In the genomic region with DNA sequence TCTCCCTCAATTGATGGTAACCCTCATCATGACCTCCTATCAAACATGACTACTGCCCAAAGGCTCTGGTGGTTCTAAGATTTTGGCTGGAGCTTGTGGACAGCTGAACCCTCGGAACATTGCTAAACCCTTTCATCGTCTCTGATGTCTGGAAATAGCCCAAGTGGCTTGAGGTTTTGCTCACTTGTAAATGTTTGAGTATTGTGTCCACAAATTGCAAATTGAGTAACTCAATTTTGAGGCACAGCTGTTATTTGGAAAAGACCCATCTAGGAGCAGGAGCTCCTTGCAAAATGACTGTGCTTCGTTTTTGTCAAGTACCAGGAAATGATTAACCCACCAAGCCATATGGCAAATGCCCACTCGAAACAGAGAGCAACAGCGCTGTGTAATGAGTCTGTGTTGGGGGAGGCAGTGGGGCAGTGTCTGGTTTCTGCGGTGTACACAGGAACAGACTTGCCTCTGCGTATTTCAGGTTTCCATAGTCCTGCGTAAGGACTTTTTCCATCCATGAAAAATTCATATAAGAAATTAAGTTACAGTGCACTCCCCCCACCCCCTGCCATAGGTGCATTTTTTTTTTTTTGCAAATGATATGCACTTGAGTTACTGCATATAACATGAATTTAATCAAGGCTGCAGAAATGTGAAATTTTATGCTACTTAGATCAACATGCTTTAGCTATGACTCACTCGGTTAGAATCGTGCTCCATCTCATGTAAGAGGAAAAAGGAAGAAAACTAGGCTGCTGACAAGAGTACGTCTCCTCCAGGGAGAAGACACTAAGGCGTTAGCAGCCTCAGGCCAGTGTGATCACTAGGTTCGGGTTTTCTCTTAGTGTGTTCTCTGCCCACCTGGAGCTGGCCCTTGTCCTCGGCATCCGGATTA, we compare ENCODE assay signal across 14 mouse cellular contexts. TPM values are rescaled to one million over a fixed set of nuclear protein-coding genes. Genes with fewer than 3 reads are reported as not detected.
DNase-seq lines count a peak whose midpoint lies in the region; ATAC-seq and TF ChIP-seq lines count a peak whose summit lies in the region.
"Had no signal": no experiment of that assay in that cellular context is flagged by ENCODE, and none has a peak within 500 bp of the region (broad histone marks: within the 10 kb centered on the region; RNA-seq: fewer than 3 reads in every experiment).

No protein-coding gene starts in this region.

- H3K4me3 ChIP-seq in embryonic facial prominence, embryonic 12.5 days, result no peak overlapping the region
- H3K4me3 ChIP-seq in embryonic facial prominence, embryonic 10.5 days, result no peak overlapping the region
- no peak overlapping the region for H3K4me3 ChIP-seq in left cerebral cortex, adult 2 months
- H3K4me3 ChIP-seq: gastrocnemius, adult 2 months; intestine, embryonic 15.5 days; liver, embryonic 13.5 days; midbrain, embryonic 10.5 days had no signal

- no peaks in the 10 kb centered on the region for H3K9me3 ChIP-seq in embryonic facial prominence, embryonic 12.5 days
- H3K9me3 ChIP-seq in embryonic facial prominence, embryonic 10.5 days, result no peaks in the 10 kb centered on the region
- H3K9me3 ChIP-seq: intestine, embryonic 15.5 days; liver, embryonic 13.5 days; midbrain, embryonic 10.5 days had no signal

- 0 out of 2 replicates have a peak, but pooled peaks cover 7% of the 10 kb centered on the region for H3K4me1 ChIP-seq in embryonic facial prominence, embryonic 12.5 days
- 0 out of 2 replicates have a peak, but pooled peaks cover 4% of the 10 kb centered on the region for H3K4me1 ChIP-seq in embryonic facial prominence, embryonic 10.5 days
- H3K4me1 ChIP-seq: midbrain, embryonic 10.5 days had no signal

- no peak overlapping the region for H3K4me2 ChIP-seq in embryonic facial prominence, embryonic 12.5 days (replicated peaks)
- H3K4me2 ChIP-seq: intestine, embryonic 15.5 days; liver, embryonic 13.5 days had no signal

- H3K9ac ChIP-seq in embryonic facial prominence, embryonic 12.5 days, result no peak overlapping the region
- H3K9ac ChIP-seq: intestine, embryonic 15.5 days; liver, embryonic 13.5 days had no signal

- WGBS in embryonic facial prominence, embryonic 12.5 days, result 54% methylated on average over 15 of the region's 15 CpGs
- WGBS in embryonic facial prominence, embryonic 10.5 days, result 83% methylated on average over 15 of the region's 15 CpGs

- intact Hi-C loops in left cerebral cortex, adult 2 months (cut with DNase I), result loop anchor here (2.0 to 5.0 kb wide), 2 partner anchors 37 to 64 kb away; no protein-coding TSS in a partner anchor

- H3K27ac ChIP-seq in embryonic facial prominence, embryonic 12.5 days, result peak overlapping the region; percentile 69
- H3K27ac ChIP-seq in embryonic facial prominence, embryonic 10.5 days (replicated peaks), result no peak overlapping the region
- peak overlapping the region; percentile 57; the same call in 1 of the 2 replicates for H3K27ac ChIP-seq in left cerebral cortex, adult 2 months
- H3K27ac ChIP-seq: gastrocnemius, adult 2 months; intestine, embryonic 15.5 days; liver, embryonic 13.5 days; midbrain, embryonic 10.5 days had no signal

- no peaks in the 10 kb centered on the region for H3K36me3 ChIP-seq in embryonic facial prominence, embryonic 12.5 days
- H3K36me3 ChIP-seq in embryonic facial prominence, embryonic 10.5 days (replicated peaks), result no peaks in the 10 kb centered on the region
- H3K36me3 ChIP-seq: intestine, embryonic 15.5 days; midbrain, embryonic 10.5 days had no signal

- no peak for ATAC-seq in embryonic facial prominence, embryonic 12.5 days (ENCODE audit: insufficient number of reproducible peaks, insufficient read depth, low FRiP score, low TSS enrichment)
- ATAC-seq: intestine, embryonic 15.5 days had no signal

- DNase-seq in embryonic facial prominence, embryonic 10.5 days (ENCODE audit: low spot score), result no peak
- peak; percentile 23 to 42 for DNase-seq in left cerebral cortex, adult 2 months (ENCODE audit: extremely low spot score in 1 of 2, low spot score in 2 of 2)
- no peak for DNase-seq in left cerebral cortex, adult 11 months (ENCODE audit: low spot score)
- DNase-seq in brain, adult 2 months (ENCODE audit: low read depth, low spot score), result peak; percentile 77
- DNase-seq in lung, postnatal 10 days, result peak; percentile 54
- no peak for DNase-seq in cerebellum, adult 9-11 months
- DNase-seq in thymus, adult 18-20 months, result no peak
- DNase-seq: adrenal gland, adult 8-10 months; cerebellum, adult 18-20 months; gastrocnemius, adult 2 months; liver, embryonic 13.5 days had no signal

- no peaks in the 10 kb centered on the region for H3K27me3 ChIP-seq in embryonic facial prominence, embryonic 12.5 days
- H3K27me3 ChIP-seq in embryonic facial prominence, embryonic 10.5 days (replicated peaks; ENCODE audit: low read depth, poor library complexity, severe bottlenecking), result no peaks in the 10 kb centered on the region
- H3K27me3 ChIP-seq: intestine, embryonic 15.5 days; liver, embryonic 13.5 days had no signal

- TF ChIP-seq CTCF in left cerebral cortex, adult 2 months (IDR thresholded peaks at IDR 0.05), result no peak

RNA-seq across cellular contexts. Expression of gene Nmnat3, which starts 50.9 kb away (rescaled TPM):
- polyA plus RNA-seq in embryonic facial prominence, embryonic 12.5 days (2016; fragmentation: Nextera tagmentation; extraction: Ambion mirVana), result 3.5 and 4.3 TPM in 2 replicates
- 2.4 and 3.4 TPM in 2 replicates for polyA plus RNA-seq in embryonic facial prominence, embryonic 10.5 days (2016; fragmentation: Nextera tagmentation; extraction: Ambion mirVana)
- 1 to 10 TPM; 2.7 to 2.8 TPM for total RNA-seq in left cerebral cortex, adult 2 months (2021)

Comparison
In these comparisons a context has a peak if more than half of its experiments do, and no peak if none do; other contexts are left out.
1. DNase-seq: peak in left cerebral cortex, adult 2 months (2 of 2), brain, adult 2 months (single experiment) and lung, postnatal 10 days (single experiment); none in embryonic facial prominence, embryonic 10.5 days (single experiment), left cerebral cortex, adult 11 months (single experiment), cerebellum, adult 9-11 months (single experiment) and thymus, adult 18-20 months (0 of 2).